Mouse (Mus musculus) myocyte (in vitro differentiated cells): ENCODE results near the gene Adra2b.

ENCODE experiments used
- CEBPB ChIP-seq: IDR thresholded peaks from 2 replicates; pipeline ENCODE4 v1.6.1; 2011; ENCODE audit warnings: mild to moderate bottlenecking, moderate library complexity; ENCODE audit not compliant: poor library complexity, insufficient read depth, severe bottlenecking
- E2F4 ChIP-seq: IDR thresholded peaks from one replicate; pipeline ENCODE4 v1.6.1; 2011; ENCODE audit warnings: mild to moderate bottlenecking, control low read depth, moderate library complexity; ENCODE audit not compliant: insufficient read depth
- MYOD1 ChIP-seq, 3 experiments: IDR thresholded peaks; one replicate each; pipeline ENCODE4 v1.6.1; 2011; ENCODE audit warnings: control low read depth in 2 of 3, low read depth in 2 of 3, mild to moderate bottlenecking in 2 of 3, moderate library complexity in 1 of 3; ENCODE audit not compliant: insufficient read length in 2 of 3, control insufficient read depth in 1 of 3
- MYOG ChIP-seq, 3 experiments: IDR thresholded peaks; one replicate each; pipeline ENCODE4 v1.6.1; 2011; ENCODE audit warnings: control low read depth in 2 of 3, low read depth in 2 of 3, mild to moderate bottlenecking in 2 of 3; ENCODE audit not compliant: insufficient read length in 2 of 3, control insufficient read depth in 1 of 3, insufficient read depth in 1 of 3
- POLR2A ChIP-seq: IDR thresholded peaks from one replicate; pipeline ENCODE4 v1.6.1; 2011; ENCODE audit warnings: low read depth, mild to moderate bottlenecking, control low read depth, moderate library complexity; ENCODE audit not compliant: insufficient read length
- POLR2AphosphoS2 ChIP-seq: IDR thresholded peaks from one replicate; pipeline ENCODE4 v1.6.1; 2011; ENCODE audit warnings: low read depth, control low read depth; ENCODE audit not compliant: insufficient read length
- REST ChIP-seq: IDR thresholded peaks from one replicate; pipeline ENCODE4 v1.6.1; 2011; ENCODE audit warnings: mild to moderate bottlenecking, control low read depth, moderate library complexity; ENCODE audit not compliant: insufficient read depth, insufficient read length
- TCF12 ChIP-seq: IDR thresholded peaks from one replicate; pipeline ENCODE4 v1.6.1; 2011; ENCODE audit warnings: mild to moderate bottlenecking, control low read depth; ENCODE audit not compliant: poor library complexity, insufficient read depth, severe bottlenecking
- TCF3 ChIP-seq: IDR thresholded peaks from one replicate; pipeline ENCODE4 v1.6.1; 2011; ENCODE audit warnings: low read depth, control low read depth; ENCODE audit not compliant: insufficient read length

- TF ChIP-seq E2F4 (no peak), TCF12 (no peak), POLR2A (no peak), POLR2AphosphoS2 (no peak), MYOG (IDR thresholded peaks at IDR 0.05; ENCODE audit: control insufficient read depth in 1 of 3, insufficient read depth in 1 of 3, insufficient read length in 2 of 3, low read depth in 2 of 3) (no peak), CEBPB (no peak), TCF3 (no peak), MYOD1 (IDR thresholded peaks at IDR 0.05; ENCODE audit: control insufficient read depth in 1 of 3, insufficient read length in 2 of 3, low read depth in 2 of 3) (no peak), REST (no peak)
These were observed 52.8 kb downstream of the Adra2b start for GRCm38 (mm10) chr2:127415806-127416205.
